Mouse (Mus musculus): ENCODE data around the gene Napa.

The Napa gene

DNA sequence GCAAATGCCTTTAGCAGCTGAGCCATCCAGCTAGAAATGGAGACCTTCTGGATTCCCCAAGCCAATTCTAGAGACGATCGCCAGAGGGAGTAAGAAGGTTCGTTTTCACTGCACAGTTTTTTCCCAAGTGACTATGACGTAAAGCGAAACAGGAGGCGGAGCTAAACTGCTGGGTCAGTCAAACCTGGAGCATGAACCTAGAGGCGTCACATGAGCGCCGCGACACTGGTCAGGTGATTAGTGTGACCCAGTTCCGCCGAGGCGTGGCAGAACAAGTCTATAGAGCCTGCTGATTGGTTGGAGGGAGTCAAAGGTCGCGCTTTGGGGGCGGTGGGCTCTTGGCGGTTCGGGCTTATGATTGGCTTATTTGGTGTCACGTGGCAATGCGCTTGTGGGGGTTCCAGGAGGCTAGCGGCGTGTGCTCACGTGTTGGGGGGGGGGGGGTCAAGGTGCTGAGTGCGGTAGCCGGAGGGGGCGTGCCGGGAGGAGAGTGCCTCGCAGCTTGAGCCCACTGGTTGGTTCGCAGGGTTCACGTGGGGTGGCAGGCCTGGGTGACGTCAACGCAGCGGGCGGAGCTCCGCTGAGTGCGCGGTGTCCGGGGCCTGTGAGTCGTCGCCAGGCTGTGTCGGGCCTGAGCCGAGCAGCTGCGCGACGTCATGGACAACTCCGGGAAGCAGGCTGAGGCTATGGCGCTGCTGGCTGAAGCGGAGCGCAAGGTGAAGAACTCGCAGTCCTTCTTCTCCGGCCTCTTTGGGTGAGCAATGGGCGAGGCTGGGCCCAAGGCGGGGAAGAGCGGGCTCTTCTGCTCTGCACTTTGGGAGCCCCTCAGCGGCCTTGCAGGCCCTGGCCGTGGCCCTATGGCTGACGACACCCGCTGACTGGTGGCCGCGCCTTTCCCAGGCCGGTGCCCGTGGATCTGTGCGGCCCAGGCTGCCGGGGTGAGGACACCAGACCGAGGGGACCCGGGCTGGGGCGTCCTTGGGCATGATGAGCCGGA is at the start of gene Napa:
Gene Napa (plus strand): TSS at position 438 of the 997 bp plus-strand sequence.
- DNase-seq = peak; percentile 100

DNA sequence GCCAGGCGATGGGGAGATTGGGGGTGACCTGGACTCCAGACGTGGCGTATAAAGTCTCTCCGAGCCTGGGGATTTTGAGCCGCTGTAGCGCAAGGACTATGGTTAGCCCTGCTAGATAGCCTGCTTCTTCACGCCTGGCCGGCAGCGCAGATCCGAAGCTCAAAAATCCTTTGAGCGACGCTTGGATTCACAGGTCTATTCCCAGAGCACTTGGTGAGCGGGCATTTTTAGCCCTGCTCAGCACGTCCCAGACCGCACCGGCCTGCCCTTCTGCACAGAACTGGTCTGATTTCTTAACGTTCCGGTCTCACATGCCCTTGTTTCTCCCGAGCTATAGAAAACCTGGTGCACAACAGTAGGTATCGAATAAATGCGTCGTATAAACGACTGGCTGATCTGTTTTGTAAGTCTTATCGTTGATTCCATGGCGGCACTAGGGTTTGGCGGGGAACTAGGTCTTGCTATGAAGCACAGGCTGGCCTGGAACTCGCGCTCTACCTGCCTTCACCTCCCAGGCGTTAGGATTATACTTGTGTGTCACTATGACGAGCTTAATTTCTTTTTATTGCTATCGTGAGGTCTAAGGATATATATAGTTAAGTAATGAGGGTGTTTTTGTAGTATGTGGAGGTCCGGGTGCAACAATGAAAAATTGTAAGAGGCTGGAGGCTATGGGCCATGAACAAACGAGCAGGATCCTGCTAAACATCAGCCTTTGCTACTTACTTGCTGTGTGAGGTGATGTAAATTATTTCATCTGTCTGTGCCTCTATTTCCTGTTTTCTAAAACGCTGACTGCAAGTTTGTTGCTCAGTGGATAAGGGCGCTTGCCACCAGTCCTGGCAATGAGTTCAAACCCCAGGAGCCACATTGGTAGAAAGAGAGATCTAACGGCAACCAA is 49.3 kb upstream of the Napa start:
- DNase-seq = no peak

GRCm38 (mm10) chr7:16049576-16049915 is 48.7 kb upstream of the Napa start:
- no peak for DNase-seq

- no peak for DNase-seq
These were observed 47.7 kb upstream of the Napa start for GRCm38 (mm10) chr7:16050600-16050999.

DNA sequence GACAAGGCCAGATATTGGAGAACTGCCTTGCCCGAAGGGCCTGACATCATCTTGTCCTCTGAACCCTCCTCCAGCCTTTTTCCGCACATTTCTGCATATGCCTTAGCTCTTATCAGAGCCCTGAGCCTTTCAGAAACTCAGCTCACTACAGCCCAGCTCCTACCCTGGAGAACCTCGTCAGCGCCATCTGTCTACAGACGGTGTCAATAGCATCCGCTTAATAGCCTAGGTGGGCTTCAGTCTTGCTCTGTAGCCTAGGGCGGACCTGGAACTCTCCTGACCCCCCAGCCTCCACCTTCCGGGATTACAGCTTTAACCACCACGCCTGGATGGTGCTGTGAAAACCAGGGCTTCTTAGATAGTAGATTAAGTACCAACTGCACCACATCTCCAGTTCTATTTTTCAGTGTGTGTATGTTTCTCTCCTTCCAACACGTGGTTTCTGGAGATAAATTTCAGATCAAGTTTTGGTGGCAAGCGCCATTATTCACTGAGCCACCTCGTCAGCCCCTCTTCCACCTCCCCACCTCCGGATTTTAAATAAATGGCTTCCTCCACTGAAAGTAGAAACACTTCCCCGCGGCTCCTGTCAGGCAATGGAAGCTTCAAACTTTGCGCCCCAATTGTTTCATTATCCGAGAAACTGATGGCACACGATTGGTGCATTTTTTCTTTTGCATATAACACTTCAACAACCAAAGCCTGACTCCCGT is 46.2 kb upstream of the Napa start:
- peak; percentile 87 for DNase-seq

DNA sequence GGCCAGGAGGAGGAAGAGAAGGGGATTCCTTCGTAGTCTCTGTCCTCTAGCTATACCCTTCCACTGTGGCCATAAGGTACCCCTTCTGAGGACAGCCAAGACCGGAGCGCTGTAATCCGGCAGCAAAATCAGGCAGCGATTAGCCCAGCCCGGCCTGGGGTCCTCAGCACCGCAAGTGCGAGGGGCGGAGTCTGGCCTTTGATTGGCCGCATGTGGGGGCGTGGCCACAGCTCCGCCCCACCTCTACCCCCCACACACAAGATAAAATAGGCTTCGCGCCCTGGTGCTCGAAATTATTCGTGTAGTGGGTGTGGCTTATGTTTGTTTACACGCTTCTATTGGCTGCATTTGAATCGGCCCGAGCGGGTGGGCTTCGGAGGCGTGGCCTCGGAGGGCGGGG is 45.6 kb upstream of the Napa start:
- DNase-seq = peak; percentile 98

GRCm38 (mm10) chr7:16053105-16053504 is 45.2 kb upstream of the Napa start:
- DNase-seq = no peak

- no peak for DNase-seq
These were observed 43.3 kb upstream of the Napa start for GRCm38 (mm10) chr7:16054966-16055365.

GRCm38 (mm10) chr7:16055665-16056064 is 42.6 kb upstream of the Napa start:
- no peak for DNase-seq

DNA sequence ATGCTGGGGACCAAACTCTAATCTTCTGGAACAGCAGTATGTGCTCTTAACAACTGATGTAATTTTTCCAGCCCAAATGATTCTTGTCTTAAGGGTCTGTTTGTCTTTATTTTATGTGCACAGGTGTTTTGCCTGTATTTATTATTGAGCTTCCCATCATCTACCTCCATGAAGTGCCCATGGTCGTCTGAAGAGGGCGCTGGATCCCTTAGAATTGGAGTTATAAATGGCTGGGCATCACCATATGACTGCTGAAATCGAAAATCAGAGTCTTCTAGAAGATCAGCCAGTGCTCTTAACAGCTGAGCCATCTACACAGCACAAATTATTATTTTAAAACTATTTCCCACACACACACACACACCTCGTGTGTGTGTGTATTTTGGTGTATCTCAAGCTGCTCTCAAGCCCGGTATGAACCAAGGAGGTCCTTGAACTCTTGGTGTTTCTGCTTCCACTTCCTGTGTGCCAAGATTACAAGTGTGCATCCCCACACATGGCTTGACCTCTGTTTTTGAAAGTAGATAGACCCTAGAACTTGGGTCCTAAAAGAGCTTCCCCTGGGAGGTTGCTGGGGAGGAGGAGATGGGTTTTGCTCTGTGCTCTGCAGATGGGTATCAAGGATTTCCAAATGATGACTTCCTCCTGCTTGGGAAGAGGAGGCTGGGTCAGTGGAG is 41.7 kb upstream of the Napa start:
- peak; percentile 48 for DNase-seq

DNA sequence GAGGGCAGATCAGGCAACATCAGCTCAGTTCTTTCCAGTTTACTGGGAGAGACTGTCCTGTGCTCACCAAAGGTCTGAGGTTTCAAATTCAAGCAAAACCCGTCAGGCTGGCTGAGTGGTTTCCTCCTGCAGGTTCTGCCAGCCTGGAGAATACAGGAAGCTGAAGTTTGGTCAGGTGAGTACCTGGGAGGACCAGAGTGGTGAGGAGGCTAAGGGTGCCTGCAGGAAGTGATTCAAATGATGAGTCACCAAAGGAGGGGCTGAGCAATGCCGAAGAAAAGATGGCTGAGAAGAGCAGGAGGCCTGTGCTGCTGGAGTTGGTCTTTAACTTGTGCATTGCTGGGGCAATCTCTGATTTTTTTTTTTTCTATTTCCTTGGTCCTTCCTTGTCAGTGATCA is 41.1 kb upstream of the Napa start:
- no peak for DNase-seq

- DNase-seq = peak; percentile 31
These were observed 36.8 kb upstream of the Napa start, which contains the start of gene Zfp541 for GRCm38 (mm10) chr7:16061219-16062098. Zfp541 (plus strand) TSS chr7:16061814.

- no peak for DNase-seq
These were observed 36.2 kb upstream of the Napa start for GRCm38 (mm10) chr7:16062099-16062420.

- no peak for DNase-seq
These were observed 34.8 kb upstream of the Napa start for GRCm38 (mm10) chr7:16063490-16063889.

- DNase-seq = no peak
These were observed 27.4 kb upstream of the Napa start for GRCm38 (mm10) chr7:16070846-16071245.

- DNase-seq = no peak
These were observed 26.4 kb upstream of the Napa start for GRCm38 (mm10) chr7:16071906-16072305.

- DNase-seq = no peak
These were observed 18.3 kb upstream of the Napa start for GRCm38 (mm10) chr7:16079947-16080346.

GRCm38 (mm10) chr7:16080581-16080980 is 17.7 kb upstream of the Napa start:
- DNase-seq = no peak

DNA sequence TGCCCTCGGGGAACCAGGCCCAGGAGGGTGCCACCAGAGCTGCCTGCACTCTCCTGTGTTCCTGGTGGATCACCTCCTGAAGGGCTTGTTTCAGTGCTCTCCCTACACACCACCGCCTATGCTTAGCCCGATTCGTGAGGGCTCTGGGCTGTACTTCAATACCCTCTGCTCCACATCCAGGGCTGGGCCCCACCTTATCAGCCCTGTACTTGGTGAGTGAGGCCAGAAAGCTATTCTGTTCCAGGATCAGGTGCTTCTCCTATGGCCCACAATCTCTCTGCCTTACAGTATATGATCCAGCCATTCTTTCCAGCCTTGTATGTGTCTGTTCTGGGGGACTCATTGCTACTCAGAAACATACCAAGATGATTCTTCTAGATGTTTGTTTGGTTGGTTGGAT is 14.9 kb upstream of the Napa start:
- no peak for DNase-seq

DNA sequence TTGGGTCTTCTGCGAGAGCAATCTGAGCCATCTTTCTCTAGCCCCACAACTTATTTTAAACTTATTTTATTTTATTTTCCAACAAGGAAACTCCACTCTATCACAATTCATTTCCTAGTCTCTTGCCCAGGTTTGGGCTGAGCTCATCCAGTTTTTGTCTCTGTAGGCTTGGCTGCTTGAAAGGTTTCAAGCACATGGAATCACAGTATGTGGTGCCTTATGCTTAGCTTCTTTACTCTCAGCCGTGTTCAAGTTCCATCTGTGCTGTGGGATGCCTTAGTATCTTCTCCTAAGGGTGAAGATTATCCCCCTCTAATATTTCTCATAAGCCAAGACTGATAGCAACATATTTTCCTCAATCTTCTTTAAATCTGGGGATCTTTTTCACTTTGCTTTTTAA is 10.7 kb upstream of the Napa start:
- DNase-seq = no peak

GRCm38 (mm10) chr7:16094592-16094991 is 3.7 kb upstream of the Napa start:
- no peak for DNase-seq
